Mouse (Mus musculus) heart, embryonic 13.5 days (tissue): Measurements from ENCODE around the gene Zfp1. TPM values are rescaled to one million over a fixed set of nuclear protein-coding genes. Genes with fewer than 3 reads are reported as not detected.

Experiments used
- ATAC-seq: fragments of 200-750 bp; cut with Nextera tagmentation; 2 replicates; pipeline ENCODE4 v1.8.0; 2017; ENCODE audit warnings: moderate TSS enrichment; ENCODE audit not compliant: insufficient number of reproducible peaks, low FRiP score, low TSS enrichment; ENCODE audit errors: extremely low read depth
- H3K27ac ChIP-seq: fragments of 300-500 bp; sonication (generic); replicated peaks from 2 replicates; pipeline ENCODE4 v1.5.1; 2015; ENCODE audit warnings: moderate library complexity, mild to moderate bottlenecking, inconsistent platforms
- H3K27me3 ChIP-seq: fragments of 300-500 bp; sonication (generic); replicated peaks from 2 replicates; pipeline ENCODE4 v1.6.1; 2015; ENCODE audit warnings: mild to moderate bottlenecking, inconsistent platforms
- H3K36me3 ChIP-seq: fragments of 300-500 bp; sonication (generic); 2 replicates; pipeline ENCODE4 v1.6.1; 2015; ENCODE audit warnings: mild to moderate bottlenecking, inconsistent platforms
- H3K4me1 ChIP-seq: fragments of 300-500 bp; sonication (generic); 2 replicates; pipeline ENCODE4 v1.6.1; 2015; ENCODE audit warnings: inconsistent platforms
- H3K4me2 ChIP-seq: fragments of 300-500 bp; sonication (generic); 2 replicates; pipeline ENCODE4 v1.6.1; 2015; ENCODE audit warnings: inconsistent platforms, mild to moderate bottlenecking, moderate library complexity
- H3K4me3 ChIP-seq: fragments of 300-500 bp; sonication (generic); 2 replicates; pipeline ENCODE4 v1.5.1; 2015; ENCODE audit warnings: moderate library complexity, mild to moderate bottlenecking, inconsistent platforms
- H3K9ac ChIP-seq: fragments of 300-500 bp; sonication (generic); 2 replicates; pipeline ENCODE4 v1.6.1; 2015; ENCODE audit warnings: inconsistent platforms, mild to moderate bottlenecking, moderate library complexity
- H3K9me3 ChIP-seq: fragments of 300-500 bp; sonication (generic); 2 replicates; pipeline ENCODE4 v1.6.1; 2016; ENCODE audit warnings: inconsistent platforms
- WGBS: fragments of 180-500 bp; shearing (Covaris S2); methylation state at CpG from one replicate; pipeline ENCODE4 v1.1.7; 2015; ENCODE audit warnings: mixed read lengths; 5-methylcytosine and 5-hydroxymethylcytosine counted together
- polyA plus RNA-seq: library from polyadenylated mRNA; unstranded; fragments of >200 nt; fragmentation: Nextera tagmentation; extraction: Ambion mirVana; gene quantifications from 2 replicates; pipeline ENCODE4 v1.2.1, GENCODE M21; 2015

The Zfp1 gene
- polyA plus RNA-seq, 1 experiment from 2014 or later, result 12.9 TPM

GRCm38 (mm10) chr8:111678848-111679247 lies 35.6 kb downstream of the Zfp1 start:
- Histone ChIP-seq H3K9ac (no peak overlapping the region), H3K4me2 (no peak overlapping the region), H3K4me3 (no peak overlapping the region), H3K27me3 (no peaks in the 10 kb centered on the region), H3K9me3 (no peaks in the 10 kb centered on the region), H3K27ac (no peak overlapping the region), H3K4me1 (no peaks in the 10 kb centered on the region), H3K36me3 (no peaks in the 10 kb centered on the region)
- ATAC-seq, result no peak
- WGBS, result 81% methylated on average over 7 of the region's 7 CpGs

- WGBS, result 36% methylated on average over 17 of the region's 17 CpGs
- H3K9ac ChIP-seq, result no peak overlapping the region
- no peak for ATAC-seq
- peak overlapping the region; percentile 38; the same call in 1 of the 2 replicates for H3K4me2 ChIP-seq
- H3K27ac ChIP-seq, result no peak overlapping the region
- 0 out of 2 replicates have a peak overlapping the region, but pooled peaks have one; percentile 3 for H3K4me3 ChIP-seq
- H3K36me3 ChIP-seq, result no peaks in the 10 kb centered on the region
- H3K4me1 ChIP-seq, result no peaks in the 10 kb centered on the region
- no peaks in the 10 kb centered on the region for H3K9me3 ChIP-seq
- no peaks in the 10 kb centered on the region for H3K27me3 ChIP-seq
Measured at GRCm38 (mm10) chr8:111680423-111681028, 37.3 kb downstream of the Zfp1 start.

- H3K27me3 ChIP-seq, result no peaks in the 10 kb centered on the region
- no peak overlapping the region for H3K9ac ChIP-seq
- no peak overlapping the region for H3K4me2 ChIP-seq
- no peak for ATAC-seq
- whole genome bisulfite sequencing, result 64% methylated on average over 11 of the region's 11 CpGs
- H3K36me3 ChIP-seq, result no peaks in the 10 kb centered on the region
- no peak overlapping the region for H3K27ac ChIP-seq
- H3K4me1 ChIP-seq, result no peaks in the 10 kb centered on the region
- H3K9me3 ChIP-seq, result no peaks in the 10 kb centered on the region
- no peak overlapping the region for H3K4me3 ChIP-seq
Measured at GRCm38 (mm10) chr8:111681153-111681552, 38.0 kb downstream of the Zfp1 start.

- no peaks in the 10 kb centered on the region for H3K36me3 ChIP-seq
- no peak overlapping the region for H3K4me3 ChIP-seq
- no peaks in the 10 kb centered on the region for H3K9me3 ChIP-seq
- no peak overlapping the region for H3K9ac ChIP-seq
- H3K27me3 ChIP-seq, result no peaks in the 10 kb centered on the region
- H3K27ac ChIP-seq, result no peak overlapping the region
- H3K4me2 ChIP-seq, result no peak overlapping the region
- WGBS, result 24% methylated on average over 9 of the region's 9 CpGs
- ATAC-seq, result no peak
- H3K4me1 ChIP-seq, result no peaks in the 10 kb centered on the region
Measured at GRCm38 (mm10) chr8:111682521-111682920, 39.3 kb downstream of the Zfp1 start.

- Histone ChIP-seq H3K27ac (no peak overlapping the region), H3K4me2 (no peak overlapping the region), H3K4me3 (no peak overlapping the region), H3K4me1 (no peaks in the 10 kb centered on the region), H3K9ac (no peak overlapping the region), H3K36me3 (no peaks in the 10 kb centered on the region), H3K27me3 (no peaks in the 10 kb centered on the region), H3K9me3 (no peaks in the 10 kb centered on the region)
- 71% methylated on average over 13 of the region's 13 CpGs for WGBS
- ATAC-seq, result no peak
Measured at GRCm38 (mm10) chr8:111686881-111687280, 43.7 kb downstream of the Zfp1 start.

- Histone ChIP-seq H3K36me3 (no peaks in the 10 kb centered on the region), H3K9ac (no peak within 1 kb of the TSS), H3K9me3 (no peaks in the 10 kb centered on the region), H3K4me3 (no peak within 1 kb of the TSS), H3K27ac (no peak within 1 kb of the TSS), H3K4me1 (peaks cover 13% of the 10 kb centered on the region), H3K4me2 (no peak within 1 kb of the TSS), H3K27me3 (no peaks in the 10 kb centered on the region)
- ATAC-seq, result no peak
- WGBS, result 72% methylated on average over 2 of the region's 2 CpGs
Measured at GRCm38 (mm10) chr8:111690960-111691445, 47.8 kb downstream of the Zfp1 start, which contains the start of gene Ctrb1. TSS of gene Ctrb1 (minus strand) at chr8:111691010.

GRCm38 (mm10) chr8:111693261-111693741 lies 50.1 kb downstream of the Zfp1 start:
- WGBS, result 43% methylated on average over 6 of the region's 6 CpGs
- ATAC-seq, result no peak
- H3K27me3 ChIP-seq, result no peaks in the 10 kb centered on the region

GRCm38 (mm10) chr8:111695441-111695840 lies 52.2 kb downstream of the Zfp1 start:
- H3K4me1 ChIP-seq, result peaks cover 13% of the 10 kb centered on the region
- 39% methylated on average over 7 of the region's 7 CpGs for WGBS
- H3K27me3 ChIP-seq, result no peaks in the 10 kb centered on the region
- H3K4me2 ChIP-seq, result no peak overlapping the region
- no peak overlapping the region; the same call in 1 of the 2 replicates for H3K27ac ChIP-seq
- no peak overlapping the region for H3K4me3 ChIP-seq
- H3K36me3 ChIP-seq, result no peaks in the 10 kb centered on the region
- ATAC-seq, result no peak
- no peak overlapping the region for H3K9ac ChIP-seq
- no peaks in the 10 kb centered on the region for H3K9me3 ChIP-seq

More at GRCm38 (mm10) chr8:111693261-111693741, 50.1 kb downstream of the Zfp1 start:
- H3K4me2 ChIP-seq, result no peak overlapping the region
- H3K4me1 ChIP-seq, result peaks cover 13% of the 10 kb centered on the region
- no peak overlapping the region for H3K4me3 ChIP-seq
- H3K9ac ChIP-seq, result no peak overlapping the region
- no peak overlapping the region for H3K27ac ChIP-seq
- H3K9me3 ChIP-seq, result no peaks in the 10 kb centered on the region
- H3K36me3 ChIP-seq, result no peaks in the 10 kb centered on the region

GRCm38 (mm10) chr8:111697655-111698054 lies 54.5 kb downstream of the Zfp1 start:
- no peak overlapping the region for H3K9ac ChIP-seq
- 79% methylated on average over 10 of the region's 10 CpGs for WGBS
- H3K4me3 ChIP-seq, result no peak overlapping the region
- no peak overlapping the region for H3K27ac ChIP-seq
- H3K27me3 ChIP-seq, result no peaks in the 10 kb centered on the region
- peaks cover 13% of the 10 kb centered on the region for H3K4me1 ChIP-seq
- no peaks in the 10 kb centered on the region for H3K9me3 ChIP-seq
- no peaks in the 10 kb centered on the region for H3K36me3 ChIP-seq
- no peak for ATAC-seq
- no peak overlapping the region for H3K4me2 ChIP-seq

- Histone ChIP-seq H3K9ac (no peak overlapping the region), H3K27ac (no peak overlapping the region), H3K36me3 (no peaks in the 10 kb centered on the region), H3K4me3 (no peak overlapping the region), H3K9me3 (no peaks in the 10 kb centered on the region), H3K27me3 (no peaks in the 10 kb centered on the region), H3K4me1 (peaks cover 7% of the 10 kb centered on the region), H3K4me2 (no peak overlapping the region)
- WGBS, result 35% methylated on average over 1 of the region's 1 CpGs
- ATAC-seq, result no peak
Measured at GRCm38 (mm10) chr8:111699035-111699434, 55.8 kb downstream of the Zfp1 start.

GRCm38 (mm10) chr8:111700201-111700600 lies 57.0 kb downstream of the Zfp1 start:
- 72% methylated on average over 3 of the region's 3 CpGs for WGBS
- Histone ChIP-seq H3K27me3 (no peaks in the 10 kb centered on the region), H3K4me1 (peaks cover 12% of the 10 kb centered on the region), H3K4me3 (no peak overlapping the region), H3K4me2 (no peak overlapping the region), H3K36me3 (no peaks in the 10 kb centered on the region), H3K9ac (no peak overlapping the region), H3K27ac (no peak overlapping the region), H3K9me3 (no peaks in the 10 kb centered on the region)
- no peak for ATAC-seq

GRCm38 (mm10) chr8:111700740-111701139 lies 57.5 kb downstream of the Zfp1 start:
- H3K9me3 ChIP-seq, result no peaks in the 10 kb centered on the region
- H3K9ac ChIP-seq, result no peak overlapping the region
- WGBS, result 81% methylated on average over 5 of the region's 5 CpGs
- no peak overlapping the region for H3K4me3 ChIP-seq
- H3K27ac ChIP-seq, result no peak overlapping the region
- no peaks in the 10 kb centered on the region for H3K36me3 ChIP-seq
- no peak overlapping the region for H3K4me2 ChIP-seq
- ATAC-seq, result no peak
- peaks cover 12% of the 10 kb centered on the region for H3K4me1 ChIP-seq
- H3K27me3 ChIP-seq, result no peaks in the 10 kb centered on the region
